Mouse (Mus musculus) gastrocnemius, postnatal 14 days (tissue): ENCODE results near the gene Brd1. TPM values are rescaled to one million over a fixed set of nuclear protein-coding genes. Genes with fewer than 3 reads are reported as not detected.

ENCODE experiments used
- total RNA-seq, 2 experiments: library from RNA; stranded (reverse); gene quantifications; 2 replicates each; pipeline ENCODE4 v1.2.3; 2021

The Brd1 gene
- total RNA-seq, 2 experiments from 2014 or later = 21.3 to 22.6 TPM

Other genes with a start within 250 kb of the Brd1 start
- gene Zdhhc25, start 133.9 kb downstream of the Brd1 start, total RNA-seq = not detected
- gene Zbed4, start 17.4 kb upstream of the Brd1 start, total RNA-seq = 1 to 10 TPM; 5.8 to 8.1 TPM
- gene Alg12, start 85.1 kb upstream of the Brd1 start, total RNA-seq = 1 to 10 TPM; 4.9 to 5.4 TPM
- 10 to 100 TPM in 1 of 2 experiments, 1 to 10 TPM in 1; 8.9 to 11.4 TPM for gene Creld2, start 85.4 kb upstream of the Brd1 start, total RNA-seq
- gene Pim3, start 128.0 kb upstream of the Brd1 start, total RNA-seq = 10 to 100 TPM; 13.4 to 26.0 TPM
- not detected for gene Ttll8, start 220.2 kb upstream of the Brd1 start, total RNA-seq
- under 1 TPM; 0.10 to 0.11 TPM for gene Mlc1, start 244.8 kb upstream of the Brd1 start, total RNA-seq
- gene Mov10l1, start 248.7 kb upstream of the Brd1 start, total RNA-seq = not detected